Comparison of ENCODE assay signal across 25 mouse cellular contexts in the genomic region with DNA sequence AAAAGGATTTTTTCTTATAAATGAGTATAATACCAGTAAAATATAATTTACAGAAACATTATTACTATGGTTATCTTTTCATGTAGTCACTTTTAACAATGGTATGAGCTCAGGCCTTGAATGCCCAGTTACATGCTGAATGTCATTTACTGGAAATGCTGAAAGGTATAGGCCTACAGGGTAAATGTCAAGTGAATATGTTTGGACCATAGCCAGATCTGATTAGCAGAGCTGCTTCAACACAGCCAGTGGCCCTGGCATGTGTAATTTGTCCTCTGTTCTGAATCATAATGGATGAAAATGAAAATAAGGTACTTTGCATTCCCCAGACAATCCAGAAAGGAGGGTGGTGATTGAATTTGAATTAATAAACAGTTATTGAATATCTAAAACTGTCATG.
DNase-seq lines count a peak whose midpoint lies in the region; ATAC-seq and TF ChIP-seq lines count a peak whose summit lies in the region.
"Had no signal": no experiment of that assay in that cellular context is flagged by ENCODE, and none has a peak within 500 bp of the region (broad histone marks: within the 10 kb centered on the region; RNA-seq: fewer than 3 reads in every experiment).

No protein-coding gene starts in this region.

- H3K4me2 ChIP-seq in forebrain, embryonic 11.5 days (ENCODE audit: low read depth, low read length, severe bottlenecking) = no peak overlapping the region
- H3K4me2 ChIP-seq in forebrain, embryonic 15.5 days (replicated peaks) = no peak overlapping the region
- H3K4me2 ChIP-seq in kidney, postnatal 0 days (ENCODE audit: low read length) = no peak overlapping the region
- no peak overlapping the region for H3K4me2 ChIP-seq in kidney, embryonic 16.5 days (replicated peaks; ENCODE audit: low read depth, low read length)
- no peak overlapping the region for H3K4me2 ChIP-seq in hindbrain, embryonic 13.5 days
- H3K4me2 ChIP-seq in midbrain, embryonic 14.5 days (ENCODE audit: low read length) = no peak overlapping the region
- H3K4me2 ChIP-seq: limb, embryonic 12.5 days; liver, embryonic 11.5 days; neural tube, embryonic 12.5 days had no signal

- no peaks in the 10 kb centered on the region for H3K27me3 ChIP-seq in forebrain, embryonic 11.5 days (ENCODE audit: control insufficient read depth, insufficient read depth, low read length)
- no peaks in the 10 kb centered on the region for H3K27me3 ChIP-seq in forebrain, embryonic 15.5 days
- no peaks in the 10 kb centered on the region for H3K27me3 ChIP-seq in kidney, postnatal 0 days (ENCODE audit: insufficient read depth, low read length)
- no peaks in the 10 kb centered on the region for H3K27me3 ChIP-seq in kidney, embryonic 16.5 days (ENCODE audit: insufficient read depth, low read length)
- no peaks in the 10 kb centered on the region for H3K27me3 ChIP-seq in hindbrain, embryonic 13.5 days
- no peaks in the 10 kb centered on the region for H3K27me3 ChIP-seq in midbrain, embryonic 14.5 days (ENCODE audit: control insufficient read depth, insufficient read depth, low read length)
- H3K27me3 ChIP-seq in kidney, adult 2 months (replicated peaks; ENCODE audit: control insufficient read depth, insufficient read depth, low read length) = no peaks in the 10 kb centered on the region
- H3K27me3 ChIP-seq: limb, embryonic 12.5 days; neural tube, embryonic 12.5 days had no signal

- H3K9ac ChIP-seq in forebrain, embryonic 11.5 days (ENCODE audit: low read length) = no peak overlapping the region
- H3K9ac ChIP-seq in forebrain, embryonic 15.5 days (replicated peaks) = no peak overlapping the region
- no peak overlapping the region for H3K9ac ChIP-seq in kidney, postnatal 0 days (ENCODE audit: low read depth, low read length)
- no peak overlapping the region for H3K9ac ChIP-seq in kidney, embryonic 16.5 days (replicated peaks; ENCODE audit: low read length)
- no peak overlapping the region for H3K9ac ChIP-seq in hindbrain, embryonic 13.5 days
- no peak overlapping the region for H3K9ac ChIP-seq in midbrain, embryonic 14.5 days (replicated peaks; ENCODE audit: low read length)
- H3K9ac ChIP-seq: limb, embryonic 12.5 days; liver, postnatal 0 days; neural tube, embryonic 12.5 days had no signal

- TF ChIP-seq CTCF in kidney, postnatal 0 days (IDR thresholded peaks at IDR 0.05; ENCODE audit: low read depth) = no peak
- TF ChIP-seq CTCF in kidney, adult 2 months (conservative IDR thresholded peaks at IDR 0.05; ENCODE audit: insufficient read depth, insufficient read length, low read depth, low read length) = no peak

- no peak overlapping the region for H3K27ac ChIP-seq in forebrain, embryonic 11.5 days (ENCODE audit: low read depth, low read length)
- H3K27ac ChIP-seq in forebrain, embryonic 15.5 days (replicated peaks) = no peak overlapping the region
- H3K27ac ChIP-seq in kidney, postnatal 0 days = no peak overlapping the region
- H3K27ac ChIP-seq in kidney, embryonic 16.5 days (ENCODE audit: low read length) = no peak overlapping the region
- no peak overlapping the region for H3K27ac ChIP-seq in hindbrain, embryonic 13.5 days
- H3K27ac ChIP-seq in midbrain, embryonic 14.5 days (replicated peaks; ENCODE audit: low read depth, low read length) = no peak overlapping the region
- no peak overlapping the region for H3K27ac ChIP-seq in kidney, adult 2 months (ENCODE audit: insufficient read depth, low read depth, low read length)
- H3K27ac ChIP-seq: heart, adult 2 months; layer of hippocampus, adult 2 months; limb, embryonic 12.5 days; neural tube, embryonic 12.5 days had no signal

- no peak for DNase-seq in forebrain, embryonic 11.5 days (ENCODE audit: low spot score)
- DNase-seq in kidney, postnatal 0 days (ENCODE audit: low spot score) = peak; percentile 1
- peak; percentile 67 for DNase-seq in midbrain, embryonic 14.5 days
- no peak for DNase-seq in spleen, postnatal 10 days (ENCODE audit: low spot score in 2 of 2)
- no peak for DNase-seq in kidney, adult 2 months
- DNase-seq: adrenal gland, postnatal 25 days; cerebellum, adult 9-10 months; gastrocnemius, postnatal 25 days; heart, adult 2 months; kidney, adult 18-20 months; kidney, postnatal 25 days; layer of hippocampus, postnatal 36 days; liver, postnatal 0 days; lung, postnatal 10 days; right cerebral cortex, postnatal 4 days; thymus, adult 2 months; thymus, postnatal 4 days had no signal

- H3K4me3 ChIP-seq in forebrain, embryonic 11.5 days (ENCODE audit: low read depth, low read length) = no peak overlapping the region
- H3K4me3 ChIP-seq in forebrain, embryonic 15.5 days = no peak overlapping the region
- no peak overlapping the region for H3K4me3 ChIP-seq in kidney, postnatal 0 days (replicated peaks; ENCODE audit: low read depth, low read length)
- no peak overlapping the region for H3K4me3 ChIP-seq in kidney, embryonic 16.5 days (ENCODE audit: low read length)
- no peak overlapping the region for H3K4me3 ChIP-seq in hindbrain, embryonic 13.5 days
- no peak overlapping the region for H3K4me3 ChIP-seq in midbrain, embryonic 14.5 days (replicated peaks; ENCODE audit: low read depth, low read length)
- no peak overlapping the region for H3K4me3 ChIP-seq in kidney, adult 2 months (ENCODE audit: insufficient read depth, low read depth, low read length)
- H3K4me3 ChIP-seq: heart, adult 2 months; layer of hippocampus, adult 2 months; limb, embryonic 12.5 days; neural tube, embryonic 12.5 days had no signal

- no peaks in the 10 kb centered on the region for H3K9me3 ChIP-seq in forebrain, embryonic 11.5 days (ENCODE audit: control insufficient read depth, low read length)
- H3K9me3 ChIP-seq in forebrain, embryonic 15.5 days = no peaks in the 10 kb centered on the region
- H3K9me3 ChIP-seq in kidney, postnatal 0 days (replicated peaks; ENCODE audit: low read length) = no peaks in the 10 kb centered on the region
- no peaks in the 10 kb centered on the region for H3K9me3 ChIP-seq in kidney, embryonic 16.5 days (ENCODE audit: low read length)
- no peaks in the 10 kb centered on the region for H3K9me3 ChIP-seq in hindbrain, embryonic 13.5 days
- no peaks in the 10 kb centered on the region for H3K9me3 ChIP-seq in midbrain, embryonic 14.5 days (ENCODE audit: control insufficient read depth, low read length)
- H3K9me3 ChIP-seq: limb, embryonic 12.5 days; neural tube, embryonic 12.5 days had no signal

- TF ChIP-seq POLR2A in kidney, adult 2 months (IDR thresholded peaks at IDR 0.05; ENCODE audit: low read depth, low read length) = no peak

- H3K36me3 ChIP-seq in forebrain, embryonic 11.5 days (ENCODE audit: control insufficient read depth, insufficient read depth, low read length) = no peaks in the 10 kb centered on the region
- H3K36me3 ChIP-seq in forebrain, embryonic 15.5 days = no peaks in the 10 kb centered on the region
- H3K36me3 ChIP-seq in kidney, postnatal 0 days (ENCODE audit: insufficient read depth, low read length) = no peaks in the 10 kb centered on the region
- H3K36me3 ChIP-seq in kidney, embryonic 16.5 days (ENCODE audit: insufficient read depth, low read length) = no peaks in the 10 kb centered on the region
- H3K36me3 ChIP-seq in hindbrain, embryonic 13.5 days = no peaks in the 10 kb centered on the region
- no peaks in the 10 kb centered on the region for H3K36me3 ChIP-seq in midbrain, embryonic 14.5 days (ENCODE audit: control insufficient read depth, insufficient read depth, low read length)
- no peaks in the 10 kb centered on the region for H3K36me3 ChIP-seq in kidney, adult 2 months (ENCODE audit: control insufficient read depth, insufficient read depth, low read length)
- H3K36me3 ChIP-seq: limb, embryonic 12.5 days; neural tube, embryonic 12.5 days had no signal

- H3K4me1 ChIP-seq in forebrain, embryonic 11.5 days (replicated peaks; ENCODE audit: control insufficient read depth, insufficient read depth, low read length) = no peaks in the 10 kb centered on the region
- H3K4me1 ChIP-seq in forebrain, embryonic 15.5 days = 0 out of 2 replicates have a peak, but pooled peaks cover 2% of the 10 kb centered on the region
- H3K4me1 ChIP-seq in kidney, postnatal 0 days (replicated peaks; ENCODE audit: insufficient read depth, low read length) = no peaks in the 10 kb centered on the region
- no peaks in the 10 kb centered on the region for H3K4me1 ChIP-seq in kidney, embryonic 16.5 days (ENCODE audit: insufficient read depth, low read length)
- H3K4me1 ChIP-seq in hindbrain, embryonic 13.5 days (replicated peaks) = no peaks in the 10 kb centered on the region
- no peaks in the 10 kb centered on the region for H3K4me1 ChIP-seq in midbrain, embryonic 14.5 days (ENCODE audit: control insufficient read depth, insufficient read depth, low read length)
- no peaks in the 10 kb centered on the region for H3K4me1 ChIP-seq in kidney, adult 2 months (ENCODE audit: control insufficient read depth, insufficient read depth, low read length)
- H3K4me1 ChIP-seq: limb, embryonic 12.5 days; neural tube, embryonic 12.5 days had no signal

- ATAC-seq in forebrain, embryonic 11.5 days (replicated peaks; ENCODE audit: low FRiP score) = peak; percentile 34; the same call in 1 of the 2 replicates
- ATAC-seq in forebrain, embryonic 15.5 days (replicated peaks) = no peak
- no peak for ATAC-seq in kidney, postnatal 0 days (replicated peaks; ENCODE audit: low FRiP score, low read depth)
- no peak for ATAC-seq in kidney, embryonic 16.5 days (ENCODE audit: low FRiP score, low TSS enrichment)
- peak; percentile 72; the same call in 1 of the 2 replicates for ATAC-seq in hindbrain, embryonic 13.5 days (ENCODE audit: low FRiP score)
- ATAC-seq in midbrain, embryonic 14.5 days (ENCODE audit: low FRiP score, low TSS enrichment) = peak; percentile 67; the same call in 1 of the 2 replicates
- ATAC-seq: CD4-positive, CD25-positive, alpha-beta regulatory T cell, adult 4 months; liver, postnatal 0 days had no signal

Comparison
In these comparisons a context has a peak if more than half of its experiments do, and no peak if none do; other contexts are left out.
1. ATAC-seq: peak in forebrain, embryonic 11.5 days (single experiment), hindbrain, embryonic 13.5 days (single experiment) and midbrain, embryonic 14.5 days (single experiment); none in forebrain, embryonic 15.5 days (single experiment), kidney, postnatal 0 days (single experiment) and kidney, embryonic 16.5 days (single experiment).
2. DNase-seq: peak in kidney, postnatal 0 days (single experiment) and midbrain, embryonic 14.5 days (single experiment); none in forebrain, embryonic 11.5 days (single experiment), spleen, postnatal 10 days (0 of 2) and kidney, adult 2 months (single experiment).